Mouse (Mus musculus) macrophage (primary cell): ENCODE results near the gene Ubtd2. TPM values are rescaled to one million over a fixed set of nuclear protein-coding genes. Genes with fewer than 3 reads are reported as not detected.

Experiments
- H3K27ac ChIP-seq: fragments of 350-480 bp; formaldehyde crosslinking; 2 replicates; pipeline ENCODE4 v1.9.0; 2021
- H3K36me3 ChIP-seq: fragments of 350-480 bp; formaldehyde crosslinking; 2 replicates; pipeline ENCODE4 v1.9.0; 2021; ENCODE audit errors: inconsistent target
- H3K4me3 ChIP-seq: fragments of 350-480 bp; formaldehyde crosslinking; 2 replicates; pipeline ENCODE4 v1.9.0; 2021; ENCODE audit errors: inconsistent target
- H3K79me2 ChIP-seq: fragments of 350-480 bp; formaldehyde crosslinking; 2 replicates; pipeline ENCODE4 v1.9.0; 2021; ENCODE audit errors: inconsistent target
- WGBS: methylation state at CpG from one replicate; pipeline ENCODE4 v1.1.7; 2026; ENCODE audit warnings: inconsistent platforms; ENCODE audit not compliant: missing documents; 5-methylcytosine and 5-hydroxymethylcytosine counted together
- polyA plus RNA-seq: library from polyadenylated mRNA; stranded (reverse); fragments of 250-400 nt; gene quantifications from 3 replicates; pipeline ENCODE4 v1.2.4, GENCODE M21; 2018; ENCODE audit warnings: inconsistent platforms

Ubtd2 gene
- polyA plus RNA-seq, 1 experiment from 2014 or later: 3.9 TPM

DNA sequence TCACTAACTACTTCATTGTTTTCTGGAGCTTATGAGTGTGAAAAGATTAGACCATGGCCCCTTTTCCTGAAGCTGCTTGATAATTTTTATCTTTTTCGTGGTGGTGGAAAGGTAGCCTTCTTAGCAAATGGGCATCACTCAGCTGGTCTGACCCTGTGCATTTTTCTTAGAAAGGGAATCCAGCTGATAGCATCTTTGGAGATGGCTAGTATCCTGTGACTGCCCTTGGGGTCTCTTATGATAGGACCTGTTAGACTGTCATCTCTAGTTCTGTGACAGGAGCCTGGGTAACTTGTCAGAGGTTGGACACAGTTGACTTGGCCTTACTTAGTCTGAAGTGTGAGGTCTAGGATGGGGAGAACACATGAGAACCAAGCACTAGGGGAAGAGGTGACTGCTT lies 64.2 kb downstream of the Ubtd2 start:
- Histone ChIP-seq H3K4me3 (no peak overlapping the region), H3K36me3 (no peaks in the 10 kb centered on the region), H3K79me2 (no peaks in the 10 kb centered on the region), H3K27ac (no peak overlapping the region)
- WGBS: 100% methylated on average over 1 of the region's 1 CpGs

DNA sequence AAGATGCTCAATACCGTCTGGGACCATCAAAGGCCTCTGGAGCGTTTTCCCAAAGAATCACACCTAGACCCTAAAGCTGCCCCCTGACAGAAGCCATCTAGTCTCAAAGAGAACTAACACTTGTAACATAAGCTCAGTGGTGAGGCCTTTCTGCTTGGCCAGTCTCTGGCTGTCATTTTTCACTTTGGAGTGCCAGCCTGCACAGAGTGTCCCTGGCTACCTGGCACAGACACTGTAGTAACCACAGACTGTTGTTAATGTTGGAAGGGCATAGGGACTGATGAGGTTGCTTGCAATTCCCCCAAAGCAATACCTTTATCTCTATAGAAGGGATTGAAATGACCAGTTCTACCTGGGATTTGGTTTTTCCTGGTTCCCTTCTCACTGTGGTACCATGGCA lies 66.1 kb downstream of the Ubtd2 start:
- H3K27ac ChIP-seq: no peak overlapping the region
- H3K79me2 ChIP-seq: no peaks in the 10 kb centered on the region
- WGBS: 100% methylated on average over 2 of the region's 2 CpGs
- H3K36me3 ChIP-seq: no peaks in the 10 kb centered on the region
- no peak overlapping the region for H3K4me3 ChIP-seq

DNA sequence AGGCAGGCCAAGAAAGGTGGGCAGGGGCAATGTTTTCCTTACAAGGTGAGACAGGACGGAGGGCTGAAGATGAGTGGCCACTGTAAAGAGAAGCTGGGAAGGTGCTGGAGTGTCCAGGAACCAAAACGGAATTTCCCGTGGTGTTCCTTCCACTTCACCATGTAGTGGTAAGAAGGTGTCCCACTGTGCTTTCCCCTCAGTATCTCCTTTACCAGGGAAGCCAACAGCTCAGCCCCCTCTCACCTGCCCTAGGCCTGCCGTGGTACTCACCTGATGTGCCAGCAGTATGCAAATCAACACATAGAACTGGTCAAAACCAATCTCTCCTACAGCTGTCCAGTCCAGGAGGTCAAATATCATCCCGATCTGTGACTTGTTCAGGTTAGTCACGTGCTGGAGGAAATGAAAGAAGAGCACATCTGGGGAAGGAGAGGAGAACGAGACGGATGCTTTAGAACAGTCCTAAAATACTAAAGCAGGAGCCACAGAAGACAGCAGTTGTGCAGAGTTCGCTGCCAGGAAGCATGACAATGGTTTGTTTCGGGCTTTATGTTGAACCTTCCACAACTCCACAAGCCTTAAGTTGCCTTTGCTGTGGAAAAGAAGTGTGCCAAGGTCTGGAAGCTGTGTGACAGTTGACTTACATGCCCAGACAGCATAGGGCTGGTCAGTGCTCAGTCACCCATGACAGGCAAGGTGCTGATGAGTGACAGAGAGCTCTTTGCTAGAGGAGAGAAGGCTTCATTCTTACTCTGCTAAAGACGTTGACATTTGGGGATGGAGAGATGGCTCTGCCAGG lies 69.2 kb downstream of the Ubtd2 start:
- no peaks in the 10 kb centered on the region for H3K36me3 ChIP-seq
- H3K27ac ChIP-seq: no peak overlapping the region
- H3K4me3 ChIP-seq: no peak overlapping the region
- H3K79me2 ChIP-seq: no peaks in the 10 kb centered on the region
- WGBS: 92% methylated on average over 11 of the region's 11 CpGs

DNA sequence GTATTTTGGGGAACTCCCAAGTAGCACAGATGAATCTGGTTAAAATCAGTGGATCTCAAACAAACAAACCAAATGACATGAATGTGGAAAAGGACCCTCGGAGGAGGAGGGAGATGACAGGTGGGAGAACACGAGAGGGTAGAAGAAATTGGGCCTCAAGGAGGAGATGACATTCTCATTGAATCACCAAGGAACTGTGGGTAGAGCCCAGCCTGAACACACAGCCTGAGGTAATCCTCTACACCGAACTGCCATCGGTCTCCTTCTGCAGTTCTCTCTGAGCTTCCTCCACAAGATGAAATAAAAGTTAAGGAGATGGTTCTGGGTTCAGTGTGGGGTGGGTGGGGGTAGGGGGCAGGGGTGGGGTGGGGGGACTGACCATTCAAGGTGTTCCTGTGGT lies 71.8 kb downstream of the Ubtd2 start:
- no peak overlapping the region for H3K4me3 ChIP-seq
- no peak overlapping the region for H3K27ac ChIP-seq
- H3K79me2 ChIP-seq: no peaks in the 10 kb centered on the region
- WGBS: 89% methylated on average over 4 of the region's 4 CpGs
- no peaks in the 10 kb centered on the region for H3K36me3 ChIP-seq

DNA sequence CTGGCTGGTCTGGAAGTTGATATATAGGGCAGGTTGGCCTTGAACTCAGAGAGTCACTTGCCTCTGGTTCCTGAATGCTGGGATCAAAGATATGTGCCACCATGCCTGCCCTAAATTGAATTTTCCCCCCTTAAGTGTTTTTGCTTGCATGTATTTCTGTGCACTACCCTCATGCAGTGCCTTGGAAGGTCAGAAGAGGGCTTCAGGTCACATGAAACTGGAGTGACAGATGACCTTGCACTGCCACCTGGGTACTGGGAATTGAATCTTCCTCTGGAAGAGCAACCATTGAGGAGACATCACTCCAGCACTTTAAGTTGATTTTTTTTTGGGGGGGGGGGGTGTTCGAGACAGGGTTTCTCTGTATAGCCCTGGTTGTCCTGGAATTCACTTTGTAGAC lies 75.0 kb downstream of the Ubtd2 start:
- Histone ChIP-seq H3K79me2 (peaks cover 18% of the 10 kb centered on the region), H3K36me3 (no peaks in the 10 kb centered on the region), H3K27ac (no peak overlapping the region), H3K4me3 (no peak overlapping the region)
- WGBS: no CpG with 5 or more reads among the region's 1 CpGs

DNA sequence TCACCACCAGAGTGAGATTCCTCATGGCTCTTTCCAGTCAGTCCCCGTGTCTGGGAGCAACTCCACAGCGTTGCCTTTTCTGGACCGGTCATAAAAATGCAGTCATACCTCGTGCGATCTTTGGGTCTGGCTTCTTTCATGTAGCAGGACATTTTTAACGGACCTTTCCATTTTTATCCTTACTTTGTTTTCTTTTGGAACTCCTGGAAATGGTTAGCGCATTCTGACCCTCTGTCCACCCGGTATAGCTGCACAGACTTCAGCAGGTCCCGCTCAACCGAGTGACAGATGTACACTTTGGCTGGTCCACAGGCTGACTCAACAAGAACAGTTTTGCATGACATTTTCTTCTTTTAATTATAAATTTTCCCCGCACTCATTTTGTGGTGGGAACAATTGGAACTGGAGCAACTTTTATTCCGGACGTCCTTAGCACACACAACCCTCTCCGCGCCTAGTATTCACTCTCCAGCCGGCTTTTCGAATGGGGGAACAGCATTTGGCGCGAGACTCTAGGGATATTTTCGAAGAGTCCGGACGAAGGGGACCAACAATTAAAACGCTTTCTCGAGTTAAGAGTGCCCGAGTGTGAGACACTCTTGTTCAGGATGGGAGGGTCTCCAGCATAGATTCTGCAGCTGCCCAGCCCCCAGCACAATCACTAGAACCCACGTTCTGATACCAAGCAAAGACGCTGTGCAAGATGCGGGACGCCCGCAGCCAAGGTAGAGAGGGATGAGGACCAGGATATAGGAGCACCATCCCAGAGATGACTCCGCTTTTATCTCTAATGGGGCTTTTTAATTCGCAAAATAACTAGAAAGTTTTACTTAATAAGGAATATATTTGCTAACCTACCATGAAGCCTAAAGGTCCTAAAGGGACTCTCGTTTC lies 76.9 kb downstream of the Ubtd2 start, which contains the start of gene Efcab9:
Gene Efcab9, minus strand, starts transcription at position 211 of the 894 bp plus-strand sequence.
- H3K79me2 ChIP-seq: peaks cover 38% of the 10 kb centered on the region
- WGBS: 9% methylated on average over 33 of the region's 33 CpGs
- H3K36me3 ChIP-seq: no peaks in the 10 kb centered on the region
- no peak within 1 kb of the TSS for H3K27ac ChIP-seq
- peak within 1 kb of the TSS; percentile 46 for H3K4me3 ChIP-seq

DNA sequence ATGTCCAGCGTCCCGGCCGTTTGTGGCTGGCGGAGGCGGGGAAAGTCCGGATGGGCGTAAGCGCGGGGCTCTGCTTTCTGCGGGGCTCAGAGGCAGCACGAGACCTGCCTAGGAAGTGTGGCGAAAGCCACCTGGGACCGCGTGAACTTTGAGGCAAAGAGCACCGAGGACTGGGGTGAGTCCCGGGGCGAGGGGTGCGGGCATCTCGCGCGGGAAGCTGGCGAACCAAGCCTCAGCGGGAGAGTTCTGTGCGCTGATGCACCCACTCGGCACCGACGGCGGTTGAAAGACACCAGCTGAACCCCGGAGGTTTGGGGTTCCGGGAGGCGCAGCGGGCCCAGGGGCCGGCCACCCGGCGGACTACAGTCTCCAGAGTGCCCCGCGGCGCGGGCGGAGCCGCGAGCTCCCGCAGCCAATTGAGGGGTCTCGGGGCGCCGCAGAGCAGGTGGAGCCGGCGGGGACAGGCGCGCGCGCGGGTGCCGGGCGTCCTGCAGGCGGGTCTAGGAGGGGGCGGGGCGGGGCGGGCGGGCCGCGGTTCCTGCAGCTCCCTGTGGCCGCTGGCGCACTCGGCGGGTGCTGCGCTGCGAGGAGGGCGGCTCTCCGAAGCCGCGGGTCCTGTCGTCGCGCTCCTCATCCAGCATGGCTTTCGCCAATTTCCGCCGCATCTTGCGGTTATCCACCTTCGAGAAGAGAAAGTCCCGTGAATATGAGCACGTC lies 77.8 kb downstream of the Ubtd2 start, which contains the start of gene Stk10:
Gene Stk10, plus strand, starts transcription at position 541 of the 717 bp plus-strand sequence.
- H3K27ac ChIP-seq: peak within 1 kb of the TSS; percentile 69

DNA sequence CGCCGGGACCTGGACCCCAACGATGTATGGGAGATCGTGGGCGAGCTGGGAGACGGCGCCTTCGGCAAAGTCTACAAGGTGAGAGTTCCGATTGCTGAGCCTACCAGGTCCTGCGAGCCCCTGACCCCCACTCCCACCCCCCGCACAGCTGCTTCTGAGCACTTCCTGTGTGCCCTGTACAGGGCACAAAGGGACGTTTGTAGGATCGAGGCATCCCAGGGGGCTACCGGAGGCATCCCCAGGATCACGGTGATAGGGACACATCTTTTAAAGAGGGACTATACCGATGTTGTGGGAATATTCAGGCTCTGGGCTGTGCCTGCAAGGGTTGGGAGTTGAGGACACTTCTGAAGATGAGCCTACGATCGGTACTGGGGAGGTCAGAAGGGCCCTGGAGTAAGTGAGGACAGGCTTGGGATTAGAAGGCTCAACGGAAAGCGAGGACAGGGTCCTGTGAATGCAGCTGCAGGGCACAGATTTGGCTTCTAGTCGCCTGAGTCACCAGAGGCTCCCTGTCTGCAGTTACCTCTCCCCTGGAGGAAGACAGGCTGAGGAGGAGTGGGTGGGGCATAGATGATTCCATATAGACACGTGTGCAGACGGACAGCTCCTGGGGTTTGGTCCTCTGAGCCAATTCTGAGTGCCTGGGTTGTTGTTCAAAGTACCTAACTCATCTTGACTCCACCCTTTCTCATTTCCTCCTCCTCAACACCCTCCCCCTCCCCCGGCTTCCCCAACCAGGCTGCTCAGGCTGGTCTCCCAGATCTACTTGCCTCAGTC lies 78.5 kb downstream of the Ubtd2 start:
- Histone ChIP-seq H3K4me3 (peak overlapping the region; percentile 91), H3K79me2 (peaks cover 54% of the 10 kb centered on the region), H3K36me3 (no peaks in the 10 kb centered on the region), H3K27ac (peak overlapping the region; percentile 69)
- WGBS: under 1% methylated on average over 24 of the region's 24 CpGs

More for the DNA sequence above, 77.8 kb downstream of the Ubtd2 start, which contains the start of gene Stk10:
- Histone ChIP-seq H3K79me2 (peaks cover 46% of the 10 kb centered on the region), H3K4me3 (peak within 1 kb of the TSS; percentile 91), H3K36me3 (no peaks in the 10 kb centered on the region)
- WGBS: under 1% methylated on average over 77 of the region's 82 CpGs

DNA sequence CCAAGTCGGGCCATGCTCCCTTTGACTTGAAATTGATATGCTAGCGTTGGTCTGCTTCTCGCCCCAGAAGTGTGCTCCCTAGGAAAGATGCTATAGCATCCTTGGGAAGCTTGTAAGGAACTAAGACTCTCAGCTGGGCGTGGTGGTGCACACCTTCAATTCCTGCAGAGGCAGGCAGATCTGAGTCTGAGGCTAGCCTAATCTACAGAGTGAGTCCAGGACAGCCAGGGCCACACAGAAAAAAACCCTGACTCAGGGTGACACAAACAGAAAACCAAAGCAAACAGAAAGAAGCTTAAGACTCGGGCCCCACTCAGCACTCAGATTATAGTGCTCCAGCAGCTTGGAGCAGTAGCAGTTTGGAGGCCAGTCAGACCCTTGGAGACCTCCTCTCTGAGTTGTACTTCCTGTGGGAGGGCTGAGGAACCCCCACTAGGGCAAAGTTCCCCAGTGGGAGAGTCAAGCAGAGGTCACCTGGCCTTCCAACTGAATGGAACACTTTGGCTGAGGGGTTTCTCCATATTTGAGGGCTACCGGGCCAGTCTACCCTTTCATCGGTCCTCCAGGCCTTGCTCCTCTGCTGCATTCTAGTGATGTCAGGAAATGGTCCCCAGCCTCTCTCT lies 79.4 kb downstream of the Ubtd2 start:
- H3K27ac ChIP-seq: peak overlapping the region; percentile 69
- H3K79me2 ChIP-seq: peaks cover 63% of the 10 kb centered on the region
- peak overlapping the region; percentile 91; the same call in 1 of the 2 replicates for H3K4me3 ChIP-seq
- WGBS: 47% methylated on average over 7 of the region's 7 CpGs
- no peaks in the 10 kb centered on the region for H3K36me3 ChIP-seq

DNA sequence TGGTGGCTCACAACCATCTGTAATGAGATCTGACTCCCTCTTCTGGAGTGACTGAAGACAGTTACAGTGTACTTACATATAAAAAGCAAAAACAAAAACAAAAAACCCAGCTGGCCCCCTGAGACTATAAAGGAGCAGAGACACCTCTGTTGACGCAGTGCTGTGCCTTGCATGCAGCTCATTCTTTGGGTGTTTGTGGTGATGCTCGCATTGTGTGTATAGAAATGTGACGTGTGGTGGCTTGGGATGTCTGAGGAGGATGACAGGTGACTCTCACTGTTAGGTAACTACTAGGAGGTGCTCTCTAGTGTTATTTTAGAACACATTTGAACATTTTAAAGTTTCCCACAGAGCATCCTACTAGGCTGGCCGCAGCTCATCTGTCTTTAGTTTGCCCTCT lies 80.5 kb downstream of the Ubtd2 start:
- Histone ChIP-seq H3K36me3 (no peaks in the 10 kb centered on the region), H3K79me2 (peaks cover 73% of the 10 kb centered on the region), H3K4me3 (no peak overlapping the region), H3K27ac (no peak overlapping the region)
- 99% methylated on average over 4 of the region's 4 CpGs for whole genome bisulfite sequencing

DNA sequence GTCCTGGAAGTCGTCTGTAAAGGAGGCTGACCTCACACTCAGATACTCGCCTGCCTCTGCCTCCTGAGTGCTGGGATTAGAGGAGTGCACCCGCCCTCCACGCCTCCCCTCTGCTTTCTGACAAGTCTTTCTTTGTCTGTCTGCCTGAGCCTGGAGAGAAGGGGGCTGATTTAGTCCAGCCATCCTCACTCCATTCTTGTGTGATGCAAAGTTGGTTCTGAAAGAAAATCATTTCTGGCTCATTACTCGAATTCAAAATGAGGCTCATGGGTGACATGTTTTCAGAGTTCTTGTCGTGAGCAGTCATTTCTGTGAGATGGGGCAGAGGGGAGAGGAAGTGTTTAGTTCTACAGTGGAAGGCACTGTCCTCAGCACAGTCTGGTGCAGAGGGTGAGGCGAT lies 81.8 kb downstream of the Ubtd2 start:
- Histone ChIP-seq H3K27ac (no peak overlapping the region), H3K36me3 (no peaks in the 10 kb centered on the region), H3K4me3 (no peak overlapping the region), H3K79me2 (peaks cover 86% of the 10 kb centered on the region)
- WGBS: 68% methylated on average over 7 of the region's 7 CpGs

DNA sequence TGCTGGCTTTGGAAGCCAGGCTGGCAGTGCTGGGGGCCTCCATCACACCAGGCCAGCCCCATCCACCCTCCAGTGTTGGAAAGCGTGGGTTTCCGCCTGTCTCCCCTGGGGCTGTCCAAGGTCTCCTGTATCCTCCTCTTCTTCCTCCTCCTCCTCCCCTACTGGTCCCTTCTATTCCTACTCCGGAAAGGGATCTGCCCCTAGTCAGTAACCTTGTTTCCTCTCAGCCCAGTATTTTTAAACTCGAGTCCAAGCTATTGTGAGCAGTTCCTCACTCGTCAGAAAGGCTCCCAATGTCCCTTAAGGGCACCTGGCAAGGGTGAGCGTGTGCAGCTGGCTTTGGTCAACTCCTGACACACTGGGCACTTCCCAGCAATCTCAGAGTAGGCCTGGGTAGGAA lies 83.3 kb downstream of the Ubtd2 start:
- H3K36me3 ChIP-seq: no peaks in the 10 kb centered on the region
- H3K79me2 ChIP-seq: peaks cover 91% of the 10 kb centered on the region
- H3K27ac ChIP-seq: no peak overlapping the region
- WGBS: 58% methylated on average over 6 of the region's 6 CpGs
- no peak overlapping the region for H3K4me3 ChIP-seq

DNA sequence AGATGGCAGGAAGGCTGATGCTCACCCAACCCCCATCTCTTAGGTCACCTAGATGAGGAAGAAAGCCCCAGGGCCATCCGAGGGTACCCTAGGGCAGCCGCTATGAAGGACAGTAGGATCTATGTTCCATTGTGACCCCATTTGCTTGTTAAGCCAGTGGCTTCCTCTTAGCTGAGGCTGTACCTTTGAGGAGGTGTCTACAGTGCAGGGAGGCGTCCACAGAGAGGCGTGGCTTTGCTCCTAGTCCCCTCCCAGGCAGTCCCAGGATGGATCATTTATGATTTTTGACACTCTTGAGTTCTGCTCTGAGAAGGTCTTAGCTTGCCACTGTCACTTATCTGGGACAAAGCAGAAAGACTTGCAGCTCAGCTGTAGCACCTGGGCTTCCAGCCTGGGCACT lies 83.7 kb downstream of the Ubtd2 start:
- no peak overlapping the region for H3K27ac ChIP-seq

More for the DNA sequence above, 83.7 kb downstream of the Ubtd2 start:
- Histone ChIP-seq H3K4me3 (no peak overlapping the region), H3K36me3 (no peaks in the 10 kb centered on the region), H3K79me2 (peaks cover 91% of the 10 kb centered on the region)
- WGBS: 77% methylated on average over 4 of the region's 4 CpGs
